Mouse (Mus musculus): ENCODE data around the gene Pon3.

- TF ChIP-seq CTCF (IDR thresholded peaks at IDR 0.05; ENCODE audit: low read depth), result no peak
- no peak for TF ChIP-seq EP300 (IDR thresholded peaks at IDR 0.05; ENCODE audit: low read depth)
Measured at GRCm38 (mm10) chr6:5255291-5255690, 795 bp downstream of the Pon3 start.
